Mouse (Mus musculus): ENCODE results near the gene Isyna1. TPM values are rescaled to one million over a fixed set of nuclear protein-coding genes. Genes with fewer than 3 reads are reported as not detected.
A peak's percentile ranks its signal among the peaks of the same experiment; 100 is the strongest.

Gene Isyna1
- polyA plus RNA-seq, 2 experiments = 30.2 to 61.3 TPM

GRCm38 (mm10) chr8:70634066-70634465 is 39.9 kb downstream of the Isyna1 start:
- Histone ChIP-seq H3K4me3 (ENCODE audit: insufficient read depth in 1 of 2, low read depth in 2 of 2, low read length in 2 of 2) (no peak overlapping the region), H3K27me3 (ENCODE audit: control insufficient read depth, insufficient read depth, low read length) (peaks cover 8% of the 10 kb centered on the region), H3K4me2 (ENCODE audit: low read depth) (no peak overlapping the region), H3K36me3 (replicated peaks; ENCODE audit: control insufficient read depth, insufficient read depth, low read depth) (no peaks in the 10 kb centered on the region), H3K27ac (no peak overlapping the region), H3K9ac (replicated peaks) (no peak overlapping the region), H3K9me3 (ENCODE audit: control insufficient read depth, low read length) (no peaks in the 10 kb centered on the region), H3K4me1 (replicated peaks; ENCODE audit: control insufficient read depth in 2 of 2, insufficient read depth in 2 of 2, low read length in 1 of 2) (peaks cover 26 to 46% of the 10 kb centered on the region in 2 experiments)
- ATAC-seq (ENCODE audit: insufficient read depth) = no peak
- 47% methylated on average over 6 of the region's 6 CpGs for WGBS (ENCODE audit: insufficient replicate concordance)
- DNase-seq (ENCODE audit: low read depth in 3 of 3, low spot score in 3 of 3) = no peak
- TF ChIP-seq CTCF (IDR thresholded peaks at IDR 0.05; ENCODE audit: low read depth) (no peak), EP300 (IDR thresholded peaks at IDR 0.05; ENCODE audit: low read depth) (no peak)

DNA sequence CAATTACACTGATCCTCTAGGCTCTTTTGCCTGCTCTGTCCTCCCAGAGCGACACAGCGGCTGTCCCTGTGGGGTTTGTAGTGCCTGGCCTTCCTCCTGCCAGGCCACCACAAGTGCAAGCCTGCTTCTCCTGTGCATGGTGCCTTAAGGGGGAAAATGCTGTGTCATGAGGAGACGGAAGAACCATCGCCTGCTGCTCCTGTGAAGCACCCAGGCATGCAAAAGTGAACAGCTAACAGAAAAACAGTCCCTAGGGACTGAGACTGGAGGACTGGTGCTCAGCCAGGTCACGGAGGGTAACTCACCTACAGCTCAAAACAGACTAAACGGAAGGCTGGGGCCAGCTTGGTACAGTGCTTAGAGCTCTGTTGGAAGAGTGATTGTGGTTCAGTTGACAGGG is 41.4 kb downstream of the Isyna1 start:
- H3K27me3 ChIP-seq (ENCODE audit: control insufficient read depth, insufficient read depth, low read length) = peaks cover 8% of the 10 kb centered on the region
- DNase-seq (ENCODE audit: low read depth in 3 of 3, low spot score in 3 of 3) (no peak), ATAC-seq (ENCODE audit: insufficient read depth) (no peak)
- H3K4me1 ChIP-seq (replicated peaks; ENCODE audit: control insufficient read depth in 2 of 2, insufficient read depth in 2 of 2, low read length in 1 of 2) = peaks cover 21 to 40% of the 10 kb centered on the region in 2 experiments
- no peaks in the 10 kb centered on the region for H3K36me3 ChIP-seq (replicated peaks; ENCODE audit: control insufficient read depth, insufficient read depth, low read depth)
- no peak overlapping the region; the same call in 1 of the 2 replicates for H3K9ac ChIP-seq (replicated peaks)
- H3K27ac ChIP-seq = peak overlapping the region; percentile 5
- no peaks in the 10 kb centered on the region for H3K9me3 ChIP-seq (ENCODE audit: control insufficient read depth, low read length)
- no peak overlapping the region for H3K4me3 ChIP-seq (ENCODE audit: insufficient read depth in 1 of 2, low read depth in 2 of 2, low read length in 2 of 2)
- 23% methylated on average over 6 of the region's 6 CpGs for WGBS (ENCODE audit: insufficient replicate concordance)
- no peak overlapping the region for H3K4me2 ChIP-seq (ENCODE audit: low read depth)
- TF ChIP-seq CTCF (IDR thresholded peaks at IDR 0.05; ENCODE audit: low read depth) = no peak
- no peak; the same call in 1 of the 2 replicates for TF ChIP-seq EP300 (IDR thresholded peaks at IDR 0.05; ENCODE audit: low read depth)

GRCm38 (mm10) chr8:70636838-70637237 is 42.7 kb downstream of the Isyna1 start:
- Histone ChIP-seq H3K27me3 (ENCODE audit: control insufficient read depth, insufficient read depth, low read length) (no peaks in the 10 kb centered on the region), H3K27ac (no peak overlapping the region), H3K36me3 (replicated peaks; ENCODE audit: control insufficient read depth, insufficient read depth, low read depth) (no peaks in the 10 kb centered on the region), H3K4me3 (ENCODE audit: insufficient read depth in 1 of 2, low read depth in 2 of 2, low read length in 2 of 2) (no peak overlapping the region), H3K9me3 (ENCODE audit: control insufficient read depth, low read length) (no peaks in the 10 kb centered on the region), H3K9ac (replicated peaks) (no peak overlapping the region), H3K4me1 (replicated peaks; ENCODE audit: control insufficient read depth in 2 of 2, insufficient read depth in 2 of 2, low read length in 1 of 2) (peaks cover 15 to 34% of the 10 kb centered on the region in 2 experiments), H3K4me2 (ENCODE audit: low read depth) (no peak overlapping the region)
- WGBS (ENCODE audit: insufficient replicate concordance) = 52% methylated on average over 8 of the region's 8 CpGs
- DNase-seq (ENCODE audit: low read depth in 3 of 3, low spot score in 3 of 3) (no peak), ATAC-seq (ENCODE audit: insufficient read depth) (peak; percentile 64)
- no peak for TF ChIP-seq EP300 (IDR thresholded peaks at IDR 0.05; ENCODE audit: low read depth)
- TF ChIP-seq CTCF (IDR thresholded peaks at IDR 0.05; ENCODE audit: low read depth) = no peak

GRCm38 (mm10) chr8:70638752-70639151 is 44.6 kb downstream of the Isyna1 start:
- Histone ChIP-seq H3K4me2 (ENCODE audit: low read depth) (no peak overlapping the region), H3K9me3 (ENCODE audit: control insufficient read depth, low read length) (no peaks in the 10 kb centered on the region), H3K9ac (replicated peaks) (no peak overlapping the region), H3K36me3 (replicated peaks; ENCODE audit: control insufficient read depth, insufficient read depth, low read depth) (no peaks in the 10 kb centered on the region), H3K27me3 (ENCODE audit: control insufficient read depth, insufficient read depth, low read length) (no peaks in the 10 kb centered on the region), H3K4me3 (ENCODE audit: insufficient read depth in 1 of 2, low read depth in 2 of 2, low read length in 2 of 2) (no peak overlapping the region), H3K4me1 (replicated peaks; ENCODE audit: control insufficient read depth in 2 of 2, insufficient read depth in 2 of 2, low read length in 1 of 2) (peaks cover 15 to 32% of the 10 kb centered on the region in 2 experiments), H3K27ac (no peak overlapping the region)
- ATAC-seq (ENCODE audit: insufficient read depth) (no peak), DNase-seq (ENCODE audit: low read depth in 3 of 3, low spot score in 3 of 3) (no peak)
- 79% methylated on average over 9 of the region's 9 CpGs for WGBS (ENCODE audit: insufficient replicate concordance)
- TF ChIP-seq CTCF (IDR thresholded peaks at IDR 0.05; ENCODE audit: low read depth) (no peak), EP300 (IDR thresholded peaks at IDR 0.05; ENCODE audit: low read depth) (no peak)

DNA sequence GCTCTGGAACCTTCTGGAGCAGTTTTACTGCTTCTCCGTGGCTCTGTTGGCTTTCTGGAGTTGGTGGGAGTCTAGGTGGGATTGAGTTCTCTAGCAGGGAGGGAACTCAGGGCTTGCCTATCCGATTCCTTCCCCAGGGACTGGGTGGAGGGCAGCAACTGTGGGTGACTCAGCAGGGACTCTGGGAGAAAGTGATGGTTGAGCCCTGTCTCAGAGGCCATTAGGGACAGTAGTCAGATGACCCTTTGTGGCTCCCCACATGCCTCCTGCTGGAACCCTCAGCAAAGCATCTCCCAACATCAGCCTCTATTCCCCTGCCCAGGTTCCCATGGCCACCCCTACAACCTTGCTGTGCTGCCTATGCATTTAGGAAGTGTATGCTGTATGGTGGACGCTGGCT is 48.8 kb downstream of the Isyna1 start:
- TF ChIP-seq EP300 (IDR thresholded peaks at IDR 0.05; ENCODE audit: low read depth) (no peak), CTCF (IDR thresholded peaks at IDR 0.05; ENCODE audit: low read depth) (no peak)
- H3K4me3 ChIP-seq (ENCODE audit: insufficient read depth in 1 of 2, low read depth in 2 of 2, low read length in 2 of 2) = no peak overlapping the region
- 46% methylated on average over 3 of the region's 3 CpGs for WGBS (ENCODE audit: insufficient replicate concordance)
- no peaks in the 10 kb centered on the region for H3K9me3 ChIP-seq (ENCODE audit: control insufficient read depth, low read length)
- H3K4me1 ChIP-seq (replicated peaks; ENCODE audit: control insufficient read depth in 2 of 2, insufficient read depth in 2 of 2, low read length in 1 of 2) = peaks cover 4 to 8% of the 10 kb centered on the region in 2 experiments; a peak in 3 of 4 replicates
- H3K27ac ChIP-seq = no peak overlapping the region
- H3K27me3 ChIP-seq (ENCODE audit: control insufficient read depth, insufficient read depth, low read length) = no peaks in the 10 kb centered on the region
- no peaks in the 10 kb centered on the region for H3K36me3 ChIP-seq (replicated peaks; ENCODE audit: control insufficient read depth, insufficient read depth, low read depth)
- no peak for ATAC-seq (ENCODE audit: insufficient read depth)
- no peak for DNase-seq (ENCODE audit: low read depth in 3 of 3, low spot score in 3 of 3)
- no peak overlapping the region for H3K4me2 ChIP-seq (ENCODE audit: low read depth)
- no peak overlapping the region for H3K9ac ChIP-seq (replicated peaks)

Data from liver, embryonic 14.5 days (tissue).